Mouse (Mus musculus): ENCODE measurements at regions not wholly inside any gene's neighbourhood (a gene's known extent, or its start where the extent isn't known, plus 50 kb on each side); places are given as distances from the start of the nearest gene placed in this dataset.

GRCm38 (mm10) chr15:52899403-52899802 lies 985.3 kb upstream of the Gm7489 start:
- TF ChIP-seq CTCF (IDR thresholded peaks at IDR 0.05; ENCODE audit: low read depth, low read length): no peak
- no peak for TF ChIP-seq POLR2A (IDR thresholded peaks at IDR 0.05; ENCODE audit: insufficient read depth, low read length)
- no peak for TF ChIP-seq EP300 (IDR thresholded peaks at IDR 0.05; ENCODE audit: insufficient read depth, low read depth, low read length)

GRCm38 (mm10) chr15:52899822-52900221 lies 984.9 kb upstream of the Gm7489 start:
- Histone ChIP-seq H3K9ac (ENCODE audit: low read depth, poor library complexity, severe bottlenecking) (no peak overlapping the region), H3K4me3 (ENCODE audit: low read depth, low read length) (no peak overlapping the region), H3K27me3 (ENCODE audit: control insufficient read depth, insufficient read depth, low read length, poor library complexity, severe bottlenecking) (no peaks in the 10 kb centered on the region), H3K4me1 (ENCODE audit: control insufficient read depth, insufficient read depth, low read length) (no peaks in the 10 kb centered on the region), H3K27ac (ENCODE audit: insufficient read depth, low read length) (no peak overlapping the region), H3K36me3 (ENCODE audit: control insufficient read depth, insufficient read depth, low read length, poor library complexity, severe bottlenecking) (no peaks in the 10 kb centered on the region), H3K9me3 (replicated peaks; ENCODE audit: control insufficient read depth, insufficient read depth, low read length, poor library complexity, severe bottlenecking) (no peaks in the 10 kb centered on the region)
- no peak for TF ChIP-seq EP300 (IDR thresholded peaks at IDR 0.05; ENCODE audit: insufficient read depth, low read depth, low read length)
- no peak for TF ChIP-seq POLR2A (IDR thresholded peaks at IDR 0.05; ENCODE audit: insufficient read depth, low read length)
- no peak for TF ChIP-seq CTCF (IDR thresholded peaks at IDR 0.05; ENCODE audit: low read depth, low read length)

More at GRCm38 (mm10) chr15:52899403-52899802, 985.3 kb upstream of the Gm7489 start:
- Histone ChIP-seq H3K4me3 (ENCODE audit: low read depth, low read length) (no peak overlapping the region), H3K36me3 (ENCODE audit: control insufficient read depth, insufficient read depth, low read length, poor library complexity, severe bottlenecking) (no peaks in the 10 kb centered on the region), H3K9me3 (replicated peaks; ENCODE audit: control insufficient read depth, insufficient read depth, low read length, poor library complexity, severe bottlenecking) (no peaks in the 10 kb centered on the region), H3K27me3 (ENCODE audit: control insufficient read depth, insufficient read depth, low read length, poor library complexity, severe bottlenecking) (no peaks in the 10 kb centered on the region), H3K4me1 (ENCODE audit: control insufficient read depth, insufficient read depth, low read length) (no peaks in the 10 kb centered on the region), H3K9ac (ENCODE audit: low read depth, poor library complexity, severe bottlenecking) (no peak overlapping the region), H3K27ac (ENCODE audit: insufficient read depth, low read length) (no peak overlapping the region)

DNA sequence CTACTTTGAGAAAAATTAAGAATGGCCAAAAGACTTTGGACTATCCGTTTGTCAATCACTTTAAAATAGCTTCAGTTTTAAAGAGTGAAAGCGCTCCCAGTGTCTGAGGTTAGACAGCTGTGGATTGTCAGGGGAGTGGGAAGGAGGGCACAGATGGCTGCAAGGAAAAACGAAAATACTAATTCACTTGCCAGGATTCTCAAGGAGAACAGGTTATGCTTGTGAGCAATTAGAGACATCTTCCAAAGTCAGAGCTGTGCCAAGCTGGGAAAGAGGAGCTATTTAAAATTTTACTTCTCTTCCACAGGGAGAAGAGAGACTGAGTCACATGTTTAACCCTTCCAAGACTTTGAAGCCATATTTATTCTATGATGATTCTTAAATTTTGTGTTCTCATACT lies 979.5 kb upstream of the Gm7489 start:
- Histone ChIP-seq H3K9me3 (replicated peaks; ENCODE audit: control insufficient read depth, insufficient read depth, low read length, poor library complexity, severe bottlenecking) (no peaks in the 10 kb centered on the region), H3K9ac (ENCODE audit: low read depth, poor library complexity, severe bottlenecking) (no peak overlapping the region), H3K27me3 (ENCODE audit: control insufficient read depth, insufficient read depth, low read length, poor library complexity, severe bottlenecking) (no peaks in the 10 kb centered on the region), H3K4me3 (ENCODE audit: low read depth, low read length) (no peak overlapping the region), H3K36me3 (ENCODE audit: control insufficient read depth, insufficient read depth, low read length, poor library complexity, severe bottlenecking) (no peaks in the 10 kb centered on the region), H3K4me1 (ENCODE audit: control insufficient read depth, insufficient read depth, low read length) (no peaks in the 10 kb centered on the region), H3K27ac (ENCODE audit: insufficient read depth, low read length) (no peak overlapping the region)
- TF ChIP-seq POLR2A (IDR thresholded peaks at IDR 0.05; ENCODE audit: insufficient read depth, low read length) (no peak), EP300 (IDR thresholded peaks at IDR 0.05; ENCODE audit: insufficient read depth, low read depth, low read length) (no peak), CTCF (IDR thresholded peaks at IDR 0.05; ENCODE audit: low read depth, low read length) (no peak)

DNA sequence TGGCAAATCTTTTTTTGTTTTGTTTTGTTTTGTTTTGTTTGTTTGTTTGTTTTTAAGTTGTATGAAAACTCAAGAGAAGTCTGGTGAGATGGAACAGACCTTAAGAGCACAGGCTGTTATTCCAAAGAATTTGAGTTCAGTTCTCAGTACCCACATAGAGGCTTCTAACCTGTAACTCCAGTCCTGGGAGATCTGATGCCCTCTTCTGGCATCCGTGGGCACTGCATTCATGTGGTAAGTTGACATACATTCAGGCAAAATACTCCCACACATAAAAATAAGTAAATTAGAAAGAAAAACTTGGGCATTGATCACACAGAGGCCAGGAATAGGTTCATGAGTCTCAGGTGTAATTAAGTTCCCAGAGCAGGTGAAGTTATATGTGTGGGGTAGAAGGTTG lies 977.5 kb upstream of the Gm7489 start:
- Histone ChIP-seq H3K27me3 (ENCODE audit: control insufficient read depth, insufficient read depth, low read length, poor library complexity, severe bottlenecking) (no peaks in the 10 kb centered on the region), H3K27ac (ENCODE audit: insufficient read depth, low read length) (no peak overlapping the region), H3K36me3 (ENCODE audit: control insufficient read depth, insufficient read depth, low read length, poor library complexity, severe bottlenecking) (no peaks in the 10 kb centered on the region), H3K9ac (ENCODE audit: low read depth, poor library complexity, severe bottlenecking) (no peak overlapping the region), H3K4me1 (ENCODE audit: control insufficient read depth, insufficient read depth, low read length) (no peaks in the 10 kb centered on the region), H3K4me3 (ENCODE audit: low read depth, low read length) (no peak overlapping the region), H3K9me3 (replicated peaks; ENCODE audit: control insufficient read depth, insufficient read depth, low read length, poor library complexity, severe bottlenecking) (no peaks in the 10 kb centered on the region)
- TF ChIP-seq POLR2A (IDR thresholded peaks at IDR 0.05; ENCODE audit: insufficient read depth, low read length) (no peak), CTCF (IDR thresholded peaks at IDR 0.05; ENCODE audit: low read depth, low read length) (no peak), EP300 (IDR thresholded peaks at IDR 0.05; ENCODE audit: insufficient read depth, low read depth, low read length) (no peak)

GRCm38 (mm10) chr15:52922277-52922676 lies 962.4 kb upstream of the Gm7489 start:
- Histone ChIP-seq H3K9ac (ENCODE audit: low read depth, poor library complexity, severe bottlenecking) (no peak overlapping the region), H3K4me1 (ENCODE audit: control insufficient read depth, insufficient read depth, low read length) (no peaks in the 10 kb centered on the region), H3K27me3 (ENCODE audit: control insufficient read depth, insufficient read depth, low read length, poor library complexity, severe bottlenecking) (no peaks in the 10 kb centered on the region), H3K36me3 (ENCODE audit: control insufficient read depth, insufficient read depth, low read length, poor library complexity, severe bottlenecking) (no peaks in the 10 kb centered on the region), H3K4me3 (ENCODE audit: low read depth, low read length) (no peak overlapping the region), H3K27ac (ENCODE audit: insufficient read depth, low read length) (no peak overlapping the region), H3K9me3 (replicated peaks; ENCODE audit: control insufficient read depth, insufficient read depth, low read length, poor library complexity, severe bottlenecking) (peaks cover 11% of the 10 kb centered on the region)
- TF ChIP-seq CTCF (IDR thresholded peaks at IDR 0.05; ENCODE audit: low read depth, low read length) (no peak), EP300 (IDR thresholded peaks at IDR 0.05; ENCODE audit: insufficient read depth, low read depth, low read length) (no peak), POLR2A (IDR thresholded peaks at IDR 0.05; ENCODE audit: insufficient read depth, low read length) (no peak)

DNA sequence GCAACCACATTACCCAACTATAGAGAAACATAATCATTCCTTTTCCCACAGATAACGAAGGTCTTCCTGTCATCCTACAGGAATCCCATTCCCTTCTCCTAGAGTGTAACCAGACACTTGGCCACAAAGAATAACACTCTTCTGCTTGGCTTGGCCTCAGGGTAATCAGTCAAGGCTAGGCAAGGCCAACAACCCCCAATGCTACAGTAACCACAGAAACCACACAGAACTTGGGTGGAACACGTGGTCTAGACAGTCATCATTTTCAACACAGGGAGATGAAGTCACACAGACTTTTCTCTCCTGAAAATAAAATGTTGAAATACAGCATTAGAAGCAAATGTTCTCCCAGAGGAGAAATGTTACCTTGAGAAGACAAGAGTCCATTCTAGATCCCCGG lies 956.3 kb upstream of the Gm7489 start:
- H3K4me1 ChIP-seq (ENCODE audit: control insufficient read depth, insufficient read depth, low read length): no peaks in the 10 kb centered on the region
- no peak overlapping the region for H3K9ac ChIP-seq (ENCODE audit: low read depth, poor library complexity, severe bottlenecking)
- H3K9me3 ChIP-seq (replicated peaks; ENCODE audit: control insufficient read depth, insufficient read depth, low read length, poor library complexity, severe bottlenecking): no peaks in the 10 kb centered on the region
- no peak overlapping the region for H3K27ac ChIP-seq (ENCODE audit: insufficient read depth, low read length)
- no peak overlapping the region for H3K4me3 ChIP-seq (ENCODE audit: low read depth, low read length)
- no peaks in the 10 kb centered on the region for H3K27me3 ChIP-seq (ENCODE audit: control insufficient read depth, insufficient read depth, low read length, poor library complexity, severe bottlenecking)
- H3K36me3 ChIP-seq (ENCODE audit: control insufficient read depth, insufficient read depth, low read length, poor library complexity, severe bottlenecking): no peaks in the 10 kb centered on the region
- TF ChIP-seq EP300 (IDR thresholded peaks at IDR 0.05; ENCODE audit: insufficient read depth, low read depth, low read length) (no peak), POLR2A (IDR thresholded peaks at IDR 0.05; ENCODE audit: insufficient read depth, low read length) (no peak)

All from ES-Bruce4 (cell line).